Comparison of ENCODE assay signal across 24 mouse cellular contexts in genomic region chr11:82899720-82900119, GRCm38 (mm10). TPM values are rescaled to one million over a fixed set of nuclear protein-coding genes. Genes with fewer than 3 reads are reported as not detected.
"Had no signal": no experiment of that assay in that cellular context is flagged by ENCODE, and none has a peak within 500 bp of the region (broad histone marks: within the 10 kb centered on the region; RNA-seq: fewer than 3 reads in every experiment).

No protein-coding gene starts in this region.

- H3K4me2 ChIP-seq: kidney, embryonic 15.5 days; limb, embryonic 13.5 days; liver, embryonic 12.5 days; liver, embryonic 15.5 days; lung, embryonic 15.5 days; midbrain, embryonic 15.5 days had no signal

- H3K9ac ChIP-seq: kidney, embryonic 15.5 days; limb, embryonic 13.5 days; liver, embryonic 12.5 days; liver, embryonic 15.5 days; lung, embryonic 15.5 days; midbrain, embryonic 15.5 days had no signal

- H3K4me1 ChIP-seq: kidney, embryonic 15.5 days; limb, embryonic 10.5 days; limb, embryonic 13.5 days; lung, embryonic 15.5 days; midbrain, embryonic 10.5 days; midbrain, embryonic 15.5 days had no signal

- H3K4me3 ChIP-seq: kidney, embryonic 15.5 days; left cerebral cortex, adult 2 months; limb, embryonic 10.5 days; limb, embryonic 13.5 days; liver, embryonic 12.5 days; liver, embryonic 15.5 days; lung, embryonic 15.5 days; midbrain, embryonic 10.5 days; midbrain, embryonic 15.5 days had no signal

- H3K27ac ChIP-seq: kidney, embryonic 15.5 days; left cerebral cortex, adult 2 months; limb, embryonic 10.5 days; limb, embryonic 13.5 days; liver, embryonic 12.5 days; liver, embryonic 15.5 days; lung, embryonic 15.5 days; midbrain, embryonic 10.5 days; midbrain, embryonic 15.5 days had no signal

- H3K27me3 ChIP-seq: kidney, embryonic 15.5 days; limb, embryonic 13.5 days; liver, embryonic 12.5 days; liver, embryonic 15.5 days; lung, embryonic 15.5 days; midbrain, embryonic 15.5 days had no signal

- ATAC-seq: liver, embryonic 12.5 days; midbrain, embryonic 15.5 days had no signal

- H3K9me3 ChIP-seq: kidney, embryonic 15.5 days; limb, embryonic 10.5 days; limb, embryonic 13.5 days; liver, embryonic 12.5 days; liver, embryonic 15.5 days; lung, embryonic 15.5 days; midbrain, embryonic 10.5 days; midbrain, embryonic 15.5 days had no signal

- DNase-seq: kidney, adult 11 months; kidney, adult 8-10 months; kidney, postnatal 10 days; kidney, postnatal 36 days; layer of hippocampus, postnatal 36 days; liver; lung, adult 18-20 months; lung, postnatal 10 days; lung, postnatal 36 days; thymus, adult 2 months; thymus, postnatal 14 days; thymus, postnatal 4 days had no signal

RNA-seq across cellular contexts. Expression of gene Fndc8, which starts 7.8 kb away (rescaled TPM):
- total RNA-seq: layer of hippocampus, adult 8-10 months; layer of hippocampus, postnatal 10 days; layer of hippocampus, postnatal 36 days; left cerebral cortex, adult 2 months; left cerebral cortex, postnatal 14 days had no signal
